Mouse (Mus musculus) heart, embryonic 16.5 days (tissue): ENCODE results near the gene Zfp42. TPM values are rescaled to one million over a fixed set of nuclear protein-coding genes. Genes with fewer than 3 reads are reported as not detected.

Source experiments
- ATAC-seq: fragments of 200-750 bp; cut with Nextera tagmentation; replicated peaks from 2 replicates; pipeline ENCODE4 v1.8.0; 2017; ENCODE audit warnings: moderate number of reproducible peaks; ENCODE audit not compliant: insufficient read depth, low FRiP score; ENCODE audit errors: extremely low read depth
- H3K27ac ChIP-seq: fragments of 300-500 bp; sonication (generic); 2 replicates; pipeline ENCODE4 v1.5.1; 2014; ENCODE audit warnings: mild to moderate bottlenecking, low read length, control low read depth, moderate library complexity
- H3K27me3 ChIP-seq: fragments of 300-500 bp; sonication (generic); 2 replicates; pipeline ENCODE4 v1.6.1; 2014; ENCODE audit warnings: low read length, mixed read lengths; ENCODE audit not compliant: control insufficient read depth, insufficient read depth
- H3K36me3 ChIP-seq: fragments of 300-500 bp; sonication (generic); 2 replicates; pipeline ENCODE4 v1.6.1; 2014; ENCODE audit not compliant: control insufficient read depth, insufficient read depth
- H3K4me1 ChIP-seq: fragments of 300-500 bp; sonication (generic); 2 replicates; pipeline ENCODE4 v1.6.1; 2014; ENCODE audit warnings: low read length, mixed read lengths; ENCODE audit not compliant: control insufficient read depth, insufficient read depth
- H3K4me2 ChIP-seq: fragments of 300-500 bp; sonication (generic); 2 replicates; pipeline ENCODE4 v1.6.1; 2014; ENCODE audit warnings: low read depth, mild to moderate bottlenecking, control low read depth, low read length
- H3K4me3 ChIP-seq: fragments of 300-500 bp; sonication (generic); 2 replicates; pipeline ENCODE4 v1.5.1; 2014; ENCODE audit warnings: mild to moderate bottlenecking, control low read depth, low read length
- H3K9ac ChIP-seq: fragments of 300-500 bp; sonication (generic); 2 replicates; pipeline ENCODE4 v1.6.1; 2014; ENCODE audit warnings: low read length, control low read depth
- H3K9me3 ChIP-seq: fragments of 300-500 bp; sonication (generic); replicated peaks from 2 replicates; pipeline ENCODE4 v1.6.1; 2016; ENCODE audit warnings: low read length; ENCODE audit not compliant: control insufficient read depth
- WGBS: fragments of 180-500 bp; shearing (Covaris S2); extraction: QIAGEN DNeasy Blood & Tissue Kit; methylation state at CpG from one replicate; pipeline ENCODE4 v1.1.7; 2014; 5-methylcytosine and 5-hydroxymethylcytosine counted together
- polyA plus RNA-seq: library from polyadenylated mRNA; unstranded; fragments of >200 nt; fragmentation: Nextera tagmentation; extraction: Ambion mirVana; gene quantifications from 2 replicates; pipeline ENCODE4 v1.2.1, GENCODE M21; 2015

Gene Zfp42
- polyA plus RNA-seq, 1 experiment from 2014 or later, result not detected

- Histone ChIP-seq H3K27me3 (no peaks in the 10 kb centered on the region), H3K9me3 (no peaks in the 10 kb centered on the region), H3K27ac (no peak overlapping the region), H3K4me3 (no peak overlapping the region), H3K4me1 (no peaks in the 10 kb centered on the region), H3K9ac (no peak overlapping the region), H3K36me3 (no peaks in the 10 kb centered on the region), H3K4me2 (no peak overlapping the region)
- ATAC-seq, result no peak
- WGBS, result 86% methylated on average over 7 of the region's 7 CpGs
These were observed 23.5 kb downstream of the Zfp42 start for GRCm38 (mm10) chr8:43283231-43283630.

- Histone ChIP-seq H3K27me3 (no peaks in the 10 kb centered on the region), H3K4me2 (no peak overlapping the region), H3K36me3 (no peaks in the 10 kb centered on the region), H3K9me3 (no peaks in the 10 kb centered on the region), H3K4me1 (no peaks in the 10 kb centered on the region), H3K4me3 (no peak overlapping the region), H3K9ac (no peak overlapping the region), H3K27ac (no peak overlapping the region)
- no peak for ATAC-seq
- 35% methylated on average over 4 of the region's 4 CpGs for WGBS
These were observed 28.4 kb downstream of the Zfp42 start for GRCm38 (mm10) chr8:43278397-43278796.

- WGBS, result 81% methylated on average over 6 of the region's 6 CpGs
- H3K4me2 ChIP-seq, result no peak overlapping the region
- H3K4me3 ChIP-seq, result no peak overlapping the region
- no peaks in the 10 kb centered on the region for H3K9me3 ChIP-seq
- no peaks in the 10 kb centered on the region for H3K4me1 ChIP-seq
- no peak overlapping the region for H3K27ac ChIP-seq
- H3K27me3 ChIP-seq, result no peaks in the 10 kb centered on the region
- no peak overlapping the region for H3K9ac ChIP-seq
- ATAC-seq, result no peak
- H3K36me3 ChIP-seq, result no peaks in the 10 kb centered on the region
These were observed 45.8 kb downstream of the Zfp42 start for GRCm38 (mm10) chr8:43260961-43261360.

GRCm38 (mm10) chr8:43257886-43258285 is 48.9 kb downstream of the Zfp42 start:
- Histone ChIP-seq H3K4me1 (no peaks in the 10 kb centered on the region), H3K4me2 (no peak overlapping the region), H3K9ac (no peak overlapping the region), H3K27me3 (no peaks in the 10 kb centered on the region), H3K4me3 (no peak overlapping the region), H3K27ac (no peak overlapping the region), H3K9me3 (no peaks in the 10 kb centered on the region), H3K36me3 (no peaks in the 10 kb centered on the region)
- no peak for ATAC-seq
- WGBS, result 82% methylated on average over 1 of the region's 1 CpGs

GRCm38 (mm10) chr8:43255695-43256094 is 51.1 kb downstream of the Zfp42 start:
- Histone ChIP-seq H3K4me2 (no peak overlapping the region), H3K4me3 (no peak overlapping the region), H3K36me3 (no peaks in the 10 kb centered on the region), H3K27ac (no peak overlapping the region), H3K27me3 (no peaks in the 10 kb centered on the region), H3K4me1 (no peaks in the 10 kb centered on the region), H3K9me3 (no peaks in the 10 kb centered on the region), H3K9ac (no peak overlapping the region)
- ATAC-seq, result no peak
- 87% methylated on average over 6 of the region's 6 CpGs for WGBS

GRCm38 (mm10) chr8:43251653-43252052 is 55.1 kb downstream of the Zfp42 start:
- Histone ChIP-seq H3K4me2 (no peak overlapping the region), H3K27me3 (no peaks in the 10 kb centered on the region), H3K4me3 (no peak overlapping the region), H3K27ac (no peak overlapping the region), H3K9ac (no peak overlapping the region), H3K9me3 (no peaks in the 10 kb centered on the region), H3K36me3 (no peaks in the 10 kb centered on the region), H3K4me1 (no peaks in the 10 kb centered on the region)
- 74% methylated on average over 6 of the region's 6 CpGs for WGBS
- ATAC-seq, result no peak

GRCm38 (mm10) chr8:43248707-43249106 is 58.1 kb downstream of the Zfp42 start:
- Histone ChIP-seq H3K4me2 (no peak overlapping the region), H3K27me3 (no peaks in the 10 kb centered on the region), H3K4me1 (no peaks in the 10 kb centered on the region), H3K27ac (no peak overlapping the region), H3K9ac (no peak overlapping the region), H3K36me3 (no peaks in the 10 kb centered on the region), H3K9me3 (no peaks in the 10 kb centered on the region), H3K4me3 (no peak overlapping the region)
- 87% methylated on average over 8 of the region's 8 CpGs for WGBS
- ATAC-seq, result no peak

Other genes starting within 250 kb of the Zfp42 start
- gene Triml1, start 165.5 kb downstream of the Zfp42 start, polyA plus RNA-seq, result not detected in 2 replicates
- not detected in 2 replicates for gene Triml2, start 126.4 kb downstream of the Zfp42 start, polyA plus RNA-seq
- not detected in 2 replicates for gene Adam26b, start 221.1 kb upstream of the Zfp42 start, polyA plus RNA-seq